Mouse (Mus musculus) midbrain, embryonic 13.5 days (tissue): ENCODE measurements around the gene Rab37. TPM values are rescaled to one million over a fixed set of nuclear protein-coding genes. Genes with fewer than 3 reads are reported as not detected.

ENCODE experiments used
- ATAC-seq: fragments of 200-750 bp; cut with Nextera tagmentation; 2 replicates; pipeline ENCODE4 v1.8.0; 2017; ENCODE audit warnings: mild to moderate bottlenecking, moderate TSS enrichment, moderate library complexity
- H3K27ac ChIP-seq: fragments of 300-500 bp; sonication (generic); 2 replicates; pipeline ENCODE4 v1.5.1; 2015; ENCODE audit warnings: inconsistent platforms, mild to moderate bottlenecking, moderate library complexity
- H3K27me3 ChIP-seq: fragments of 300-500 bp; sonication (generic); 2 replicates; pipeline ENCODE4 v1.6.1; 2015; ENCODE audit warnings: mild to moderate bottlenecking, inconsistent platforms
- H3K36me3 ChIP-seq: fragments of 300-500 bp; sonication (generic); 2 replicates; pipeline ENCODE4 v1.6.1; 2015; ENCODE audit warnings: mild to moderate bottlenecking, inconsistent platforms
- H3K4me1 ChIP-seq: fragments of 300-500 bp; sonication (generic); replicated peaks from 2 replicates; pipeline ENCODE4 v1.6.1; 2015; ENCODE audit warnings: inconsistent platforms
- H3K4me2 ChIP-seq: fragments of 300-500 bp; sonication (generic); replicated peaks from 2 replicates; pipeline ENCODE4 v1.6.1; 2015; ENCODE audit warnings: moderate library complexity, mild to moderate bottlenecking, inconsistent platforms
- H3K4me3 ChIP-seq: fragments of 300-500 bp; sonication (generic); replicated peaks from 2 replicates; pipeline ENCODE4 v1.5.1; 2015; ENCODE audit warnings: mild to moderate bottlenecking, inconsistent platforms
- H3K9ac ChIP-seq: fragments of 300-500 bp; sonication (generic); replicated peaks from 2 replicates; pipeline ENCODE4 v1.6.1; 2015; ENCODE audit warnings: mild to moderate bottlenecking, inconsistent platforms
- H3K9me3 ChIP-seq: fragments of 300-500 bp; sonication (generic); 2 replicates; pipeline ENCODE4 v1.6.1; 2016; ENCODE audit warnings: mild to moderate bottlenecking, inconsistent platforms
- WGBS: fragments of 180-500 bp; shearing (Covaris S2); methylation state at CpG from one replicate; pipeline ENCODE4 v1.1.7; 2015; 5-methylcytosine and 5-hydroxymethylcytosine counted together
- polyA plus RNA-seq: library from polyadenylated mRNA; unstranded; fragments of >200 nt; fragmentation: Nextera tagmentation; extraction: Ambion mirVana; gene quantifications from 2 replicates; pipeline ENCODE4 v1.2.1, GENCODE M21; 2015

Gene Rab37
- polyA plus RNA-seq, result 0.63 and 1.3 TPM in 2 replicates

- peak within 1 kb of the TSS; percentile 60 for H3K4me2 ChIP-seq
- ATAC-seq, result no peak
- peaks cover 11% of the 10 kb centered on the region for H3K4me1 ChIP-seq
- 2% methylated on average over 36 of the region's 36 CpGs for WGBS
- peaks cover 31% of the 10 kb centered on the region for H3K27me3 ChIP-seq
- H3K36me3 ChIP-seq, result no peaks in the 10 kb centered on the region
- H3K9ac ChIP-seq, result peak within 1 kb of the TSS; percentile 34; the same call in 1 of the 2 replicates
- no peak within 1 kb of the TSS for H3K27ac ChIP-seq
- no peaks in the 10 kb centered on the region for H3K9me3 ChIP-seq
- H3K4me3 ChIP-seq, result peak within 1 kb of the TSS; percentile 32
Observed at GRCm38 (mm10) chr11:115091362-115091901, at the start of gene Rab37. TSS of gene Rab37 (plus strand) at chr11:115091431.

- Histone ChIP-seq H3K4me2 (no peak within 1 kb of the TSS), H3K36me3 (no peaks in the 10 kb centered on the region), H3K9ac (no peak within 1 kb of the TSS), H3K4me1 (no peaks in the 10 kb centered on the region), H3K27me3 (0 out of 2 replicates have a peak, but pooled peaks cover 7% of the 10 kb centered on the region), H3K27ac (no peak within 1 kb of the TSS), H3K4me3 (no peak within 1 kb of the TSS), H3K9me3 (no peaks in the 10 kb centered on the region)
- 78% methylated on average over 2 of the region's 2 CpGs for whole genome bisulfite sequencing
- no peak for ATAC-seq
Observed at GRCm38 (mm10) chr11:115048259-115048658, 43.0 kb upstream of the Rab37 start, which contains the start of gene Cd300ld3. TSS of gene Cd300ld3 (minus strand) at chr11:115048409.

GRCm38 (mm10) chr11:115049282-115049895 is 41.8 kb upstream of the Rab37 start:
- H3K9me3 ChIP-seq, result no peaks in the 10 kb centered on the region
- no peak overlapping the region for H3K4me3 ChIP-seq
- WGBS, result 52% methylated on average over 3 of the region's 3 CpGs
- no peak overlapping the region for H3K27ac ChIP-seq
- no peak overlapping the region for H3K4me2 ChIP-seq
- H3K27me3 ChIP-seq, result 0 out of 2 replicates have a peak, but pooled peaks cover 7% of the 10 kb centered on the region
- no peaks in the 10 kb centered on the region for H3K4me1 ChIP-seq
- H3K36me3 ChIP-seq, result no peaks in the 10 kb centered on the region
- ATAC-seq, result no peak
- H3K9ac ChIP-seq, result no peak overlapping the region

GRCm38 (mm10) chr11:115052206-115052605 is 39.0 kb upstream of the Rab37 start:
- Histone ChIP-seq H3K9me3 (no peaks in the 10 kb centered on the region), H3K4me2 (no peak overlapping the region), H3K9ac (no peak overlapping the region), H3K4me3 (no peak overlapping the region), H3K36me3 (no peaks in the 10 kb centered on the region), H3K4me1 (no peaks in the 10 kb centered on the region), H3K27me3 (0 out of 2 replicates have a peak, but pooled peaks cover 7% of the 10 kb centered on the region), H3K27ac (no peak overlapping the region)
- whole genome bisulfite sequencing, result 4% methylated on average over 9 of the region's 9 CpGs
- ATAC-seq, result no peak

GRCm38 (mm10) chr11:115052991-115053390 is 38.2 kb upstream of the Rab37 start:
- Histone ChIP-seq H3K4me3 (no peak overlapping the region), H3K27me3 (0 out of 2 replicates have a peak, but pooled peaks cover 7% of the 10 kb centered on the region), H3K36me3 (no peaks in the 10 kb centered on the region), H3K4me2 (no peak overlapping the region), H3K4me1 (no peaks in the 10 kb centered on the region), H3K9me3 (no peaks in the 10 kb centered on the region), H3K9ac (no peak overlapping the region), H3K27ac (no peak overlapping the region)
- ATAC-seq, result no peak
- WGBS, result 93% methylated on average over 1 of the region's 1 CpGs

- ATAC-seq, result no peak
- H3K27ac ChIP-seq, result no peak overlapping the region
Observed at GRCm38 (mm10) chr11:115054537-115054936, 36.7 kb upstream of the Rab37 start.

GRCm38 (mm10) chr11:115058701-115059100 is 32.5 kb upstream of the Rab37 start:
- H3K4me2 ChIP-seq, result no peak overlapping the region
- H3K4me1 ChIP-seq, result 0 out of 2 replicates have a peak, but pooled peaks cover 6% of the 10 kb centered on the region
- WGBS, result 79% methylated on average over 4 of the region's 4 CpGs
- no peaks in the 10 kb centered on the region for H3K9me3 ChIP-seq
- H3K27me3 ChIP-seq, result no peaks in the 10 kb centered on the region
- H3K27ac ChIP-seq, result no peak overlapping the region
- H3K9ac ChIP-seq, result no peak overlapping the region
- no peaks in the 10 kb centered on the region for H3K36me3 ChIP-seq
- H3K4me3 ChIP-seq, result no peak overlapping the region
- ATAC-seq, result no peak

More at GRCm38 (mm10) chr11:115054537-115054936, 36.7 kb upstream of the Rab37 start:
- H3K27me3 ChIP-seq, result 0 out of 2 replicates have a peak, but pooled peaks cover 7% of the 10 kb centered on the region
- no peaks in the 10 kb centered on the region for H3K9me3 ChIP-seq
- no peaks in the 10 kb centered on the region for H3K4me1 ChIP-seq
- no peak overlapping the region for H3K4me2 ChIP-seq
- H3K9ac ChIP-seq, result no peak overlapping the region
- H3K4me3 ChIP-seq, result no peak overlapping the region
- H3K36me3 ChIP-seq, result no peaks in the 10 kb centered on the region

GRCm38 (mm10) chr11:115059797-115060196 is 31.4 kb upstream of the Rab37 start:
- H3K9ac ChIP-seq, result no peak overlapping the region
- 0 out of 2 replicates have a peak, but pooled peaks cover 6% of the 10 kb centered on the region for H3K4me1 ChIP-seq
- no peak overlapping the region for H3K4me3 ChIP-seq
- H3K27me3 ChIP-seq, result no peaks in the 10 kb centered on the region
- ATAC-seq, result no peak
- no peak overlapping the region for H3K27ac ChIP-seq
- WGBS, result 91% methylated on average over 2 of the region's 2 CpGs
- no peaks in the 10 kb centered on the region for H3K9me3 ChIP-seq
- no peak overlapping the region for H3K4me2 ChIP-seq
- H3K36me3 ChIP-seq, result no peaks in the 10 kb centered on the region

- Histone ChIP-seq H3K9me3 (no peaks in the 10 kb centered on the region), H3K4me3 (no peak within 1 kb of the TSS), H3K4me1 (0 out of 2 replicates have a peak, but pooled peaks cover 6% of the 10 kb centered on the region), H3K27ac (no peak within 1 kb of the TSS), H3K27me3 (no peaks in the 10 kb centered on the region), H3K9ac (no peak within 1 kb of the TSS), H3K4me2 (no peak within 1 kb of the TSS), H3K36me3 (no peaks in the 10 kb centered on the region)
- 31% methylated on average over 5 of the region's 5 CpGs for WGBS
- no peak for ATAC-seq
Observed at GRCm38 (mm10) chr11:115062077-115062476, 29.2 kb upstream of the Rab37 start, which contains the start of gene Cd300e. TSS of gene Cd300e (minus strand) at chr11:115062177.

- H3K4me2 ChIP-seq, result no peak overlapping the region
- H3K4me1 ChIP-seq, result peaks cover 20% of the 10 kb centered on the region
- WGBS, result 74% methylated on average over 6 of the region's 6 CpGs
- no peaks in the 10 kb centered on the region for H3K36me3 ChIP-seq
- H3K9ac ChIP-seq, result no peak overlapping the region
- H3K27me3 ChIP-seq, result peaks cover 21% of the 10 kb centered on the region
- H3K9me3 ChIP-seq, result no peaks in the 10 kb centered on the region
- H3K4me3 ChIP-seq, result no peak overlapping the region
- ATAC-seq, result no peak
- H3K27ac ChIP-seq, result no peak overlapping the region
Observed at GRCm38 (mm10) chr11:115066768-115067167, 24.5 kb upstream of the Rab37 start.

GRCm38 (mm10) chr11:115071015-115071551 is 20.1 kb upstream of the Rab37 start:
- H3K27ac ChIP-seq, result no peak overlapping the region
- peaks cover 31% of the 10 kb centered on the region for H3K27me3 ChIP-seq
- WGBS, result 6% methylated on average over 9 of the region's 9 CpGs
- no peak for ATAC-seq
- H3K9me3 ChIP-seq, result no peaks in the 10 kb centered on the region
- no peaks in the 10 kb centered on the region for H3K36me3 ChIP-seq
- peaks cover 19% of the 10 kb centered on the region for H3K4me1 ChIP-seq
- H3K4me3 ChIP-seq, result no peak overlapping the region
- H3K9ac ChIP-seq, result 0 out of 2 replicates have a peak overlapping the region, but pooled peaks have one; percentile 16
- H3K4me2 ChIP-seq, result peak overlapping the region; percentile 37

GRCm38 (mm10) chr11:115071631-115072294 is 19.5 kb upstream of the Rab37 start:
- Histone ChIP-seq H3K9me3 (no peaks in the 10 kb centered on the region), H3K27ac (no peak overlapping the region), H3K27me3 (peaks cover 31% of the 10 kb centered on the region), H3K9ac (0 out of 2 replicates have a peak overlapping the region, but pooled peaks have one; percentile 16), H3K36me3 (no peaks in the 10 kb centered on the region), H3K4me2 (peak overlapping the region; percentile 37), H3K4me3 (no peak overlapping the region), H3K4me1 (peaks cover 19% of the 10 kb centered on the region)
- WGBS, result 17% methylated on average over 14 of the region's 14 CpGs
- no peak for ATAC-seq
